Mouse (Mus musculus) heart, adult 8-10 months (tissue): Measurements from ENCODE around the gene Mrpl44. TPM values are rescaled to one million over a fixed set of nuclear protein-coding genes. Genes with fewer than 3 reads are reported as not detected.

Experiments used
- DNase-seq: peaks from one replicate; pipeline ENCODE4 v3.0.0; 2022; ENCODE audit warnings: low spot score
- total RNA-seq, 4 experiments: library from RNA; stranded (reverse); gene quantifications; 2 replicates each; pipeline ENCODE4 v1.2.4; 2022

The Mrpl44 gene
- 10 to 100 TPM; 69.6 to 73.3 (median 72.1) TPM for total RNA-seq

GRCm38 (mm10) chr1:79775927-79776458 lies at the start of gene Mrpl44, which contains the start of gene Wdfy1:
Gene Mrpl44, plus strand, starts transcription at chr1:79776018.
Gene Wdfy1, minus strand, starts transcription at chr1:79776143.
- peak; percentile 99 for DNase-seq

GRCm38 (mm10) chr1:79734794-79735193 lies 41.0 kb upstream of the Mrpl44 start:
- DNase-seq, result no peak

GRCm38 (mm10) chr1:79736408-79736807 lies 39.4 kb upstream of the Mrpl44 start:
- DNase-seq, result no peak

- no peak for DNase-seq
These were observed 36.1 kb upstream of the Mrpl44 start for GRCm38 (mm10) chr1:79739726-79740125.

GRCm38 (mm10) chr1:79741002-79741401 lies 34.8 kb upstream of the Mrpl44 start:
- DNase-seq, result no peak

- no peak for DNase-seq
These were observed 32.9 kb upstream of the Mrpl44 start for GRCm38 (mm10) chr1:79742949-79743348.

GRCm38 (mm10) chr1:79743385-79743784 lies 32.4 kb upstream of the Mrpl44 start:
- no peak for DNase-seq

GRCm38 (mm10) chr1:79746056-79746455 lies 29.8 kb upstream of the Mrpl44 start:
- peak; percentile 81 for DNase-seq

- peak; percentile 67 for DNase-seq
These were observed 24.6 kb upstream of the Mrpl44 start for GRCm38 (mm10) chr1:79751186-79751585.

- no peak for DNase-seq
These were observed 23.7 kb upstream of the Mrpl44 start for GRCm38 (mm10) chr1:79752015-79752695.

- DNase-seq, result no peak
These were observed 23.0 kb upstream of the Mrpl44 start for GRCm38 (mm10) chr1:79752714-79753340.

GRCm38 (mm10) chr1:79753456-79753855 lies 22.4 kb upstream of the Mrpl44 start:
- DNase-seq, result no peak

- no peak for DNase-seq
These were observed 20.9 kb upstream of the Mrpl44 start for GRCm38 (mm10) chr1:79754936-79755335.

GRCm38 (mm10) chr1:79755376-79755775 lies 20.4 kb upstream of the Mrpl44 start:
- DNase-seq, result no peak

GRCm38 (mm10) chr1:79756417-79756816 lies 19.4 kb upstream of the Mrpl44 start:
- no peak for DNase-seq

- peak; percentile 42 for DNase-seq
These were observed 18.7 kb upstream of the Mrpl44 start for GRCm38 (mm10) chr1:79757161-79757560.

GRCm38 (mm10) chr1:79757597-79757996 lies 18.2 kb upstream of the Mrpl44 start:
- DNase-seq, result no peak

GRCm38 (mm10) chr1:79759006-79759405 lies 16.8 kb upstream of the Mrpl44 start:
- DNase-seq, result no peak

GRCm38 (mm10) chr1:79759436-79759972 lies 16.3 kb upstream of the Mrpl44 start:
- no peak for DNase-seq

GRCm38 (mm10) chr1:79760656-79761055 lies 15.2 kb upstream of the Mrpl44 start:
- DNase-seq, result no peak

GRCm38 (mm10) chr1:79761106-79761916 lies 14.5 kb upstream of the Mrpl44 start:
- peak; percentile 75 for DNase-seq

- no peak for DNase-seq
These were observed 13.9 kb upstream of the Mrpl44 start for GRCm38 (mm10) chr1:79761917-79762271.
